Mouse (Mus musculus) cerebellum, adult 8-10 months (tissue): Measurements from ENCODE around the gene Vdac1.

ENCODE experiments used
- DNase-seq: peaks from one replicate; pipeline ENCODE4 v3.0.0; 2022

Gene Vdac1

DNA sequence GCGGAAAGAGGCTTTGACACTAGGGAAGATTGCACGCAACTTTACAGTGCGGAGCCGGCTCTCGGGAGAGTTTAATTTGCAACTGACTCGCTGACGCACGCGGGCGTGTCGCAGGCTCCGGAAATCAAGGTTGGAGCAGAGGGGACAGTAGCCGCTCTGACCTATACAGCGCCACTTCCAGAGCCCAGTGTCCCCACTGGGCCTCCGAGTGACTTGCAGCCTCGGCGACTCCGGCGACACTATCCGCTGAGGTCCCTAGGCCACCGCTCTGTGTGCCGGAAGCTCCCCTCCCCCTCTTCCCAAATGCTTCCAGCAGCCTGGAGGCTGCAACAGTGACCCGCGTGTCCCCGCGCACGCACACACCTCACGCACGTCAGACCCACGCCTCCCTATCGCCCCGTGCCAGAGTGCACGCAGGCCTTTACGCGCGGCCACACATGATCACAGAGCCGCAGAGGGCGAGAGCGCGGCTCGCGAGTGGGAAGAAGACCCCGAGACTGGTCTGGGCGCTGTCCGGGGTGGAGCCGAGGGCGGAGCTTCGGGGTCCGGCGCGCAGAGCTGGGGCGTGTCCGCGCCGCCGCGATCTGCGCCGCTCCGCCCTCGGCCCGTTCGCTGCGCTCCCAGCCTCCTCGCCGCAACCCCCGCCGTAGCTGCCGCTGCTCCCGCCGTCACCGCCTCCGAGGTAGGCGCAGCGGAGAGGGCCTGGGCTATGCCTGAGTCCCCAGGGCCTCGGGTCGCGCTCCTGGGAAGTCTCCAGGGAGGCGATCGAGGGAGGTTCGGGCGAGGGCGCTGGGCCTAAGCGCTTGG, at the start of gene Vdac1:
Gene Vdac1, plus strand, starts transcription at position 390 of the 807 bp plus-strand sequence.
- DNase-seq: peak; percentile 90

- no peak for DNase-seq
These were observed 46.4 kb upstream of the Vdac1 start for GRCm38 (mm10) chr11:52314102-52314793.

- DNase-seq: no peak
These were observed 42.2 kb upstream of the Vdac1 start for GRCm38 (mm10) chr11:52318445-52318844.

GRCm38 (mm10) chr11:52319664-52320063, 41.0 kb upstream of the Vdac1 start:
- no peak for DNase-seq

DNA sequence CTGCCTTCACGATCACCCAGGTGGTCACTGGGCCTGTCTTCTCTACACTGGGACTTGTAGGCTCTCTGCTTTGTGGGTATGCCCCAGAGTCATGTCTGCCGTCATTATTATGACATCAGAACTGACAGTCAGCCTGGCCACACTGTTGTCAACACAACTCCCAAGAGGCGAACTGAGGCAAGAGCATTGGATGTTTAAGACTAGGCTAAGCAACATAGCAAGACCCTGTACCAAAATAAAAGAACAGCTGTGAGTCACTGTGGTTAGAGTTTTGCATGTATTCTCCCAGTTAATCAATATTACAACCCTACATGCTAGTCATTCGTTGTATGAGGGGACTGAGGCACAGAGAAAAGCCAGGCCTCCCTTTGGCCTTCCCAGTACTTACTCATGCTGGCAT, 40.1 kb upstream of the Vdac1 start:
- no peak for DNase-seq

- DNase-seq: no peak
These were observed 39.1 kb upstream of the Vdac1 start for GRCm38 (mm10) chr11:52321540-52321939.

DNA sequence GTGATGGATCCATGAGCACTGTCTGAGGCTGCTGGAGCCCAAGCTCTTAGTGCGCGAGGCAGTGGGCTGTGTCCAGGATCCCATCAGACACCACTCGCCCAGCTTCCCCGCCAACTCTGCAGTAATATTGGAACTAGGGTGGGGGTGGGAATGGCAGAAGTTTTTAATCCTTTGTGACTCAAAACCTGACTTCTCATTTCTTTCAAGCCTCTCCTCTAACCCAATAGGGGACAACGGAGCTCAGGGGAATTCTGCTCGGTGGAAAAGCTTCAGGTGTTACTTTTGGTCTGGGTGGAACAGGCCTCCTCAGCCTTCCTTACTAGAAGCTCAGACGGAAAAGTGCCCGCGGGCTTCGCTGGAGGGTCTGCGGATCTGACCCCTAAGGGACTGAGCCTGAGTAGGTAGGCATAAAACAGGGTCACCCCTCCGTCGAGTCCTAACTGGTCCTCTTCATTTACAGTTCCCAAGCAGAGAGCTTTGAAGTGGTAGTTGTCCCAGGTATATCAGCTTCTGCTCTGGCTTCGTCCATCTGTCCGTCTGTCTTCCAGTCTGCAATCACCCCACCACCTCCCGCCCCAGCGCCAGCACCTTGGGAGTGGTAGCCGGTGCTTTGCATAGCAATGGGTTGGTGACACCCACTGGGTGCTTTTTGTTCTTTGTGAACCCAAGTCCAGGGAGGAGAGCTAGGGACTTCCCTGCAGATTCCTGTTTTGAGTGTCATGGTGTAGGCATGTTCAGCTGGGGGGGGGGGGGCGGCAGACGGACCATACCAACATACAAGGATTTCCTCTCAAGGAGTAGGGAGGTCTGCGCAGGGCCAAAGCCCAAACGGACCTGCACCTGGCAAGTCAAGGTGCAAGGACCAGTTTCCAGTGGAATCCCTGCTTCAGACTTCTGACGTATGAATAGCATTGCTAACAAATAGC, 36.0 kb upstream of the Vdac1 start:
- DNase-seq: no peak

- DNase-seq: no peak
These were observed 33.3 kb upstream of the Vdac1 start for GRCm38 (mm10) chr11:52327313-52327712.

DNA sequence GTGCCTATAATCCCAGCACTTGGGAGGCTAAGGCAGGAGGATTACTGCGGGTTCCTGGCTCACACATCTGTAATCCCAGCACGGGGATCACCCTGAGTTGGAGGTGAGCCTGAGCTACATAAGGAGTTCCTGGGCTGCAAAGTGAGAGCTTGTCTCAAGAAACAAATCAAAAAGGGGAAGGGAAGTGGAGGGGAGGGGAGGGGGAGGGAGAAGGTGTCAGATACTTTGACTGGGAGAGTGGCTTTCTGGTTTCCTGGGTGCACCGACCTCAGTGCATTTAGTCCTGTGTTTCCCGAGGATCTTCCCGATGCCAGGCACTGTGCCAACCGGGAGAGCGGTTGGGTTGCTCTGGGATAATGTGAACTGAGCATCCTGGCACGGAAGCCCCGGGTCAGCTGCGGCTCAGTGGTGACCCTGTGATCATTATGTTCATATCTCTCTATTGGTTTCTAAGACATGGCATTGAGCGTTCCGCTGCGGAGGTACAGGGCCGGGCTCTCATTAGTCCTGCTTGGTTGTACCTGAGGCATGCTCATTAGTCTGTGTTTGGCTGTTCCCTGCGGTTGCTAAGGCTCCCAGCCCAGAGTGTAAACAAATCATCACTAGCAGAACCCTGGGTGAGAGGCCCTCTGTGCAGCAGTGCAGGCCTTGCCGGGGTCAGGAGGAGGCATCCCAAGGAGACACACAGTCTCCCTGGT, 28.1 kb upstream of the Vdac1 start:
- DNase-seq: peak; percentile 50

DNA sequence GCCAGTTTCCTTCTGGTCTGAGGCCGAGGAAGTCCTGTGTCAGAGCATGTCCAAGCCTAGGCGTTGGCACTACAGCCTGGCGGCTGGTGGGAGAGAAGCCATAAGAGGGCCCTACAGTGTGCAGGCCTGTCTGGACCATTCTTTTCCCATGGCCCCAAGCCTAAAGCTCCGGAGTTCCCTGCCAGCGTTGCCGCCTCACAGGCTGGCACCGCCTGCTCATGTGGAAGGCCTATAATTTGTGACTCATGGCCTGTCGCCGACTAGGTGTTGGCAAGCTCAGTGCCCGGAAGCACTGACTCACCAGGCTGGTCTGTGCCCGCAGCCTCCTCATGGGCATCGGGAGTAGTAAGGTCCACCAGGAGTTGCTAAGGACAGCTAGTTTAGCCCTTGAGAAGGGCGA, 27.0 kb upstream of the Vdac1 start:
- peak; percentile 88 for DNase-seq

DNA sequence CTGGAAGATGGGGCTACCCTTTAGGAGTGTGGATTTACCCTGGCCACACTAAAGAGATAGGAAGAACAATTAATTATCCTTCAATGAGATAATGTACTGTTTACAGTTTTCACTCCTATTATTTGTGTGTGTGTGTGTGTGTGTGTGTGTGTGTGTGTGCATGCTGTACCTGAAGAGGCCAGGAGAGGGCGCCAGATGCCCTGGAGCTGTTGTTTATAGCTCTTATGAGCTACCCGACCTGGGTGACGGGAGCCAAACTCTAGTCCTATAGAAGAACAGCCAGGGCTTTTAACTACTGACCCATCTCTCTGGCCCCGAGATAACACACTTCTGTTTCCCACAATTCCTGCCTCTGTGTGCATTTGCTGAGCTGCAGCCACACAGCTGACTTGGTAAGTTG, 25.4 kb upstream of the Vdac1 start:
- DNase-seq: no peak

DNA sequence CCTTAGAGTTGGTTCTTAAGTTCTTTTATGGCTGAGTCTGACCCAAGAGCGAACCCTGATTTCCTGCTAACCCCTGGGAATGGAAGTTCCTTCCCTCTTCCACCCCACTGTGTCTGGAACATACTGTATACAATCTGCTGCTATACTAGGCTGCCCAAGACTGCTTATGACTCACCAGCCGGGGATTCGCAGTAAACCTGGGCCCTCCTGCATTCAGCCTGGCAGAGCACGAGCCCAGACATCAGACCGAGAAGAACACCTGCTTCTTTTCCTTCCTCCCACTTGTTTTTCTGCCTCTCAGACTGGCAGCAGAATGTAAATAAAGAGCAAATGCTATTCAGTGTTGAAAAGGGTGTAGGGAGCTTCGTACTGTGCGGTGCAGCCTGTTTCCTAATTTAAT, 24.7 kb upstream of the Vdac1 start:
- DNase-seq: peak; percentile 51

DNA sequence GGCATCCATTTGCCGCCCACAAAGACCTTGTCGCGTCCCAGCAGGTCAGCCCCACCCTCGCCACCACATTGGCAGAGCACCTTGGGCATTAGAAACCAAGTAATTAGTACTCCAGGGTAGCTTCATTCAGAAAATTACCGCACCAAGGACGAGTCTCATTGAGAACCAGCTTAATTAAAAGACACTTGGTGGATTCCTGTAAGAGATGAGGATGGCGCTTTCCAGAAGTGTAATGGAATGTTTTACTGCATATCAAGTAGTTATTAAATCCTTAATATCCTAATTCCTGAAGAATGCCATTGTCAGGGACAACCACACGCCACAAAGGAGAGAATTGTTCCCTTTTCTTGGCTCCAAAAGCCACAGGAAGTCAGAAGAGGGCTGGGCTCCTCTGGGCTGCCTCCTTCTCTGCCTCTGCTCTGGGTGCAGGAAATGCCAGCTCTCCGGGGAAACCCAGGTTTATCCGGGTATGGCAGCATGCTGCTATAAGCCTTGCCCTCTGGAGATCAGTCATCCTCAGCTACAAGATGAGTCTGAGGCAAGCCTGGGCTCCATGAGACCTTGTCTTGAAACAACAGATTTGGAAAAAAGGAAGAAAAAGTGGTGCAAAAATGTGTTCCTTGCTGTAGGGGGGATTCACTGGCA, 22.9 kb upstream of the Vdac1 start:
- no peak for DNase-seq

GRCm38 (mm10) chr11:52338351-52338750, 22.3 kb upstream of the Vdac1 start:
- no peak for DNase-seq

DNA sequence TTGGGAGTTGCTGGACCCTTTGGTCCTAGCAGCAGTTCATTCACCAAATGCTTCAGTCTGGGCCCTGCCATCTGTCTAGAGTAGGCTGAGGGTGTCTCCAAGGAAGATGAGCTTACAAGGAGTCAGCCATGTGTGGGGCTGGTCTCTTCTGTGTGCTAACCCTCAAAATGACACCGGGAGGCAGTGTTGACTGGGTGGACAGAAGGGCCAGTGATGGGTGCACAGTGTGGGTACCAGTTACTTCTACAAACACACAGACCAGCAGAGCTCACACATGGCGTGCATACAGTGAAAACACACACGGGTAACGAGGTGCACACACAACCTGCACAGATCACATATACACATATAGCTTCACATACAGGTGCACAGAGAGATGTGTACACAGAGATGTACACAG, 21.6 kb upstream of the Vdac1 start:
- DNase-seq: no peak

DNA sequence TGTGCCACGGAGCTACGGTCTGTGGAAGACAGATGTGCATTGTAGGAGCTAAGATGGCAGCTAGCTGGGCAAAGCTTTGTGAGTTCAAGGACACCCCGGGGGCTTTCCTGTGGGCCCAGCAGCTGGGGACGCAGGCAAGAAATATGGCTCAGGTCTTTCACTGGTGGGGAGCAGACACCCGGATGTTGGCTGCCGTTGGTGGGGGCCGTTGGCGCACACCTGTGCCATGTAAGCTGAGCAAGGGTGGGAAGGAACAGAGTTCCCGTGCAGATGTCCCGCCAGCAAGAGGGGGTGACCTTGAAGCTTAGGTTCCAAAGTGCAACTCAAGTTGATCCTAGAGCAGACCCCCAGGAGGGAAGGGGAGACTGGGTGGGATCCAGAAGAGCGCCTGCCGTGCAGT, 21.1 kb upstream of the Vdac1 start:
- no peak for DNase-seq

DNA sequence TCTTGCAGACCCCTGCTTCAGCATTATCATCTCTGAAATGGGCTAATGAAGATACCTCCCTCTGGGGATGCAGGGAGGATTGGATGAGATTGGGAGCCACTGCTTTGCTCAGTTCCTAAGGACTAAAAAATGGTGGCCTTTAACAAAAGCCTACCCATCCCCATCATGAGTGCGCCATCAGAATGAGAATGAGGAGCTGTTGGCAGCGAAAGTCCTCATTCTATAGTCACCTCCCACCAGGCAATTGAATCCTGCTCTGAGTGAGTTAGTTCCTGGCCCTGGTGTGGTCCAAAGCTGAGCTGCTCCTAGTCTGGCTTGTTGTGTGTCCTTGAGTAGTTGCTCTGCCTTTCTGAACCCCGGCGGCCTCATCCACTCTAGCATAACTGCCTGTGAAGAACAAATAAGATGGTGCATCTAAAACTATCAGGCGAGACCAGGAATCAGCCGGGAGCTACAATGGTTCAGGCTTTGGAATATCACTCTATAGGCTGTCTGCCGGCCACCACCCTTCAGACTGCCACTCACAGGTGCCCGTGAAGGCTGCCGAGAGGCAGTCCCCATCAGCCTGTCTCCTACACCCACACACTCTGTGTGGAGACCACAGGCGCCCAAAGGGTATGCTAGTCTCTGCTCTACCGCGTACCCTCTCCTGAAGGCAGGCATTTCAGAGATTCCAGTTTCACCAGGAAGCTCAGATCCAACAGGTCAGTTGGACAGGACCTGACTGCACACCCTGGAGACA, 20.4 kb upstream of the Vdac1 start:
- DNase-seq: no peak

DNA sequence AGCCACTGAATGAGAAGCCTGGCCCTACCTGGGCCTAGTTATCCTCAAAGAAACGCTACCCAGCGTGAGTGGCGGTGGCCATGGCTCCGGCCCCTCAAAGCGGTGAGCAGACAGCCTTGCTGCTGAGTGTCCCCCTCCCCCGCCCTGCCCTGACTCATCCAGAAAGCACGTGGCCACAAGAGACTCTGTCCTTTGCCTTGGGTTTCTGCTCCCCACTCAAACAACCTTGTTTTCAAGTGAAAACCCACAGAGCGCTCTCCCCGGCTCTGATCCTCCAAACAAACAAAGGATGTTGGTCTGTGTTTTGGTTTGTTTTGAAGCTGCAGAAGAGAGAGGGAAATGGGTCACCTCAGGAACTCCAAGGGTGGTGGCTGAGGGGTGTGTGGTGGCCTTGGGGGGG, 19.7 kb upstream of the Vdac1 start:
- DNase-seq: no peak

GRCm38 (mm10) chr11:52341476-52341875, 19.2 kb upstream of the Vdac1 start:
- DNase-seq: no peak

DNA sequence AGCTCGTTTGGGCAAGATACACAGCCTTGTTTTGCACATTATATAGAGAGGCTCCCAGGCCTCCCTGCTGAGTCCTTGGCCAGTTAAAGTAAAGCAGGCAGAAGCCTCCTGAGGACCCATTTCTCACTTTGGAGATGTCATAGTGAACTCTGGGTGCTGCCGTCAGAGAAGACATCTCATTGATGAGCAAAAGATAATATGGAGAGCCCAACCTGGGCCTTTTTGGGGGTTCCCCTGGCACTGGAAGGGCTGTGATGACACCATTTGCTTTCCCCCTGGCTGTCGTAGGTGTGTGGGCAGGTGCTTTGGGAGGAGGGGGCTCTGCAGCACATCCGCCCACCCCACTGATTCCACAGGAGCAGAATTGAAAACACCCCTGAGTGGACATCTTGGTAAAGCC, 18.4 kb upstream of the Vdac1 start:
- DNase-seq: no peak

DNA sequence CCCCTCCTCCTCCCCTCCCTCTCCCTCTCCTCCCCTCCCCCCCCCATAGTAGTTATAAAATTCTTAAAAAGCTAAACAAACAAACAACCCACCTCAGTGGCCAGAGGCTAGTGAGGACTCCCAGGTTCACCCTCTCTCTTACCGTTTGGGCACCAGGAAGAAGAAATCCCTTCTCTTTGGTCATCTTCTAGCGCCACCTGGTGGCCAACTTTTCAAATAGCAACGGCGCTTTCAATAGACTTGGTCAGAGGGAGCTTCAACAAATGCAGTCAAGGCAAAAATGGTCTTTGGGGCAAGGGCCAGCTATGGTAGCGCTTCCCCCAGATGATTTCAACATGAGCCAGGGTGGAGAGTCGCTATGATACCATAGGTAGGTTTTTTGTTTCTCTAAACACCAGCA, 17.5 kb upstream of the Vdac1 start:
- DNase-seq: peak; percentile 83
